Mouse (Mus musculus): ENCODE measurements around the gene Klhl22. TPM values are rescaled to one million over a fixed set of nuclear protein-coding genes. Genes with fewer than 3 reads are reported as not detected.

The Klhl22 gene
- polyA plus RNA-seq, 1 experiment from 2014 or later: 55.4 TPM

DNA sequence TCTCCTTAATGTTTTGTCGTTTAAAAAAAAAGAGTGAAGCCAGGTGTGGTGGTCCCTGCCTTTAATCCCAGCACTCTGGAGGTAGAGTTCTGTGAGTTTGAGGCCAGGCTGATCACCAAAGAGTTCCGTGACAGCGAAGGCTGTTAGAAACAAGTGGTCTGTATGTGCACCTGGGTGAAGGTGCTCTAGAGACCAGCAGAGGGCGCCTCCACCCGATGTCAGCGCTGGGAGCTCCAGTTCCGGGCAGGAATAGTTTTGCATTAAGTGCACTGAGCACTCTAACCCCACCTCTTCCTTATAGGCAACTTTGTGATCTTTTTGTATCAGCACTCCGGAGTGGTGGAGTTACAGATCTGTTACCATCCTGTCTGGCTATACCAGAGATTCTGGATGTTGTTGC, 1.2 kb downstream of the Klhl22 start:
- DNase-seq (ENCODE audit: low spot score): peak; percentile 80
- Histone ChIP-seq H3K4me3 (peak overlapping the region; percentile 79), H3K36me3 (peaks cover 21% of the 10 kb centered on the region), H3K4me1 (peaks cover 29% of the 10 kb centered on the region), H3K27me3 (ENCODE audit: insufficient read depth, poor library complexity, severe bottlenecking) (peaks cover 13% of the 10 kb centered on the region; the same call in 1 of the 2 replicates), H3K27ac (no peak overlapping the region), H3K9me3 (no peaks in the 10 kb centered on the region)
- 31% methylated on average over 8 of the region's 8 CpGs for WGBS

DNA sequence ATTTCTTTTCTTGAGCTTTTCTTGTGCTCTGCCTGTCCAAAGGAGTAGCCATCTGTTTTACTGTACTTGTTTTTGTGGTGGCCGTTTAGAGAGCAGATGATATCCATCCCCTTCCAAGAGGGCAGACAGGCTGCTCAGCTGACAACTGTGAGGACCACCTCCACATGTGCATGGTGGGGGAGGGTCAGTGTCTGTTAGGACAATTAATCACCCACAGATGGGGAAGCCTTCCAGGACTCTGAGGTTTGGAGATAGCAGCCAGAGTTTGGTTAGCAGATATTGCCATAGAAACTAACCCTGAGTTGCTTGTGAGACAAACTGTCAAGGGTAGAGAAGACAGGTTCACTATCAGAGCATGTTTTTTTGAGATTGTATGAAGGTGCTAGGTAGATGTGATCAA, 1.7 kb downstream of the Klhl22 start:
- no peak for DNase-seq (ENCODE audit: low spot score)
- H3K4me3 ChIP-seq: peak overlapping the region; percentile 79; the same call in 1 of the 2 replicates
- 50% methylated on average over 1 of the region's 1 CpGs for WGBS
- no peaks in the 10 kb centered on the region for H3K9me3 ChIP-seq
- H3K27me3 ChIP-seq (ENCODE audit: insufficient read depth, poor library complexity, severe bottlenecking): peaks cover 13% of the 10 kb centered on the region; the same call in 1 of the 2 replicates
- H3K27ac ChIP-seq: no peak overlapping the region
- H3K36me3 ChIP-seq: peaks cover 25% of the 10 kb centered on the region
- peaks cover 29% of the 10 kb centered on the region for H3K4me1 ChIP-seq

DNA sequence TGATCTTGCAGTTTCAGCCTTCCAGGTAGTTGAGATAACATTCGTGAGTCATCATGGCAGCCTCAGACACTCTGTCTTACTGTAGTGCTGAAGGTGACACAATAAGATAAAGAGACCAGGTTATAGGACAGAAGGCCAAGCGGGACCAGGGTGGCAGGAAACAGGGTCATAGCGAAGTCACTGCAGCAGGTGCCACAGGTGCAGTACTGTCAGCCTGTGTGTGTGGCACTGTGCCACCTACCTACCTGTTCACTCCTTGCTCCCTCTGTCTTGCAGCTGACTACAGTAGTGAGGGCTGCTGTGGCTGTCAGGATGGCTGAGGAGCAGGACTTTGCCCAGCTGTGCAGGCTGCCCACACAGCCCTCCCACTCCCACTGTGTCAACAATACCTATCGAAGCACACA, 4.7 kb downstream of the Klhl22 start:
- Histone ChIP-seq H3K4me1 (peaks cover 26% of the 10 kb centered on the region), H3K9me3 (no peaks in the 10 kb centered on the region), H3K27me3 (ENCODE audit: insufficient read depth, poor library complexity, severe bottlenecking) (no peaks in the 10 kb centered on the region), H3K27ac (no peak overlapping the region), H3K4me3 (no peak overlapping the region), H3K36me3 (peaks cover 53% of the 10 kb centered on the region)
- no peak for DNase-seq (ENCODE audit: low spot score)
- 72% methylated on average over 4 of the region's 4 CpGs for WGBS

DNA sequence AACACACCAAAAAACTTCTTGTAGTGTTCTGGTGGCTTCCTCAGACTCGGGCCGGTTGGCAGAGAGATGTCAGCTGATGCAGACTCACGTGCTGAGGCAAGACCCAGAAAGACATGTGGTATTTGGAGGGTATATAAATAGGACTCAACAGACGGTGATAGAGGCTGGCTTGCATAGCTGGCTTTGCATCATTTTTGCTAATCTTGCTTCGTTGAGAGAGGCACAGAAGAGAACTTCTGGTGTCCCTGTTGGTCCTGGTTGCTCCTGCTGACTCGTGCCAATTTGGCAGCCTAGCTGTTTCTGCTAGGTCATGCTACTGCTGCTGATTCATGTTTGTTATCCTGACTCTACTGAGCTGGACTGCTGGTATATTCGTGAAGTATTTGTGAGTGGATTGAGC, 9.4 kb downstream of the Klhl22 start:
- Histone ChIP-seq H3K4me1 (peaks cover 3% of the 10 kb centered on the region; the same call in 1 of the 2 replicates), H3K9me3 (no peaks in the 10 kb centered on the region), H3K4me3 (no peak overlapping the region), H3K27ac (no peak overlapping the region), H3K27me3 (ENCODE audit: insufficient read depth, poor library complexity, severe bottlenecking) (no peaks in the 10 kb centered on the region), H3K36me3 (peaks cover 73% of the 10 kb centered on the region)
- 59% methylated on average over 7 of the region's 7 CpGs for WGBS
- DNase-seq (ENCODE audit: low spot score): no peak

DNA sequence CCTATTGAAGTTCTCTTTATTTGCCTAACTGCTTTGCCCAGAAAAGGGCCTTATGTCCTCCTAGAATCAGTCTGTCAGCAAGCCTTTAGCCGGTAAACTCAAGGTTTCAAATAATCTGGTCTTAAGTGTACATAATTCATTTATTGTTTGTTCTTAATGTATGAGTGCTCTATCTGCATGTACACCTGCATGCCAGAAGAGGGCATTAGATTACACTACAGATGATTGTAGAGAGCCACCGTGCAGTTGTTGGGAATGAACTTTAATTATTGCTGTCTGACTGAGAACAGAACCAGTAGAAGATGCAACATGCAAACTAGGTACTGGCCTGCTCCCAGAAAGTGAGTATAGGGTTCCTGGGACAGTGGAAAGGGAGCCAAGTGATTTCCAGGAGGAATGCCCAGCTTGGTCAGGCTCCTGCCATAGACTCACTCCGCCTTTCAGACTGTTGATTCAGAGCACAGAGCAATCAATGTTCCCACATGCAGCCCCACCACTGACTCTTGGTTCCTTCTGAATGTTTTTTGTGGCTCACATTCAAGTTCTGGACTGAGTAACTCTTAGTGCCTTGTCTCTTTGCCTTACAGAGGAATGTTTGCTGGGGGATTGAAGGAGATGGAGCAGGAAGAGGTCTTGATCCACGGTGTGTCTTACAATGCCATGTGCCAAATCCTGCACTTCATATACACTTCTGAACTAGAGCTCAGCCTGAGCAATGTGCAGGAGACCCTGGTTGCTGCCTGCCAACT, 11.9 kb downstream of the Klhl22 start:
- Histone ChIP-seq H3K4me1 (no peaks in the 10 kb centered on the region), H3K27me3 (ENCODE audit: insufficient read depth, poor library complexity, severe bottlenecking) (no peaks in the 10 kb centered on the region), H3K4me3 (no peak overlapping the region), H3K27ac (no peak overlapping the region), H3K9me3 (no peaks in the 10 kb centered on the region), H3K36me3 (peaks cover 62% of the 10 kb centered on the region)
- DNase-seq (ENCODE audit: low spot score): no peak
- WGBS: 83% methylated on average over 4 of the region's 4 CpGs

DNA sequence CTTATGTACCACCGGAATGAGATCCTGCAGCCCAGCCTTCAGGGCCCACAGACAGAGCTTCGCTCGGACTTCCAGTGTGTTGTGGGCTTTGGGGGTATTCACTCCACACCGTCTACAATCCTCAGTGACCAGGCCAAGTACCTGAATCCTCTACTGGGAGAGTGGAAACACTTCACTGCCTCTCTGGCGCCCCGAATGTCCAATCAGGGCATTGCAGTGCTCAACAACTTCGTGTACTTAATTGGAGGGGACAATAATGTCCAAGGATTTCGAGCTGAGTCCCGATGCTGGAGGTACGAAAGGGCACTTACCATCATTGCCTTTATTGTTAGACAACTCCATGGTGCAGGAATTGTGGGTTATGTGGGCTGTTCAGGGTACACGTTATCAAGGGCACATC, 17.4 kb downstream of the Klhl22 start:
- WGBS: 61% methylated on average over 11 of the region's 11 CpGs
- Histone ChIP-seq H3K9me3 (no peaks in the 10 kb centered on the region), H3K4me1 (no peaks in the 10 kb centered on the region), H3K4me3 (no peak overlapping the region), H3K36me3 (peaks cover 57% of the 10 kb centered on the region), H3K27ac (no peak overlapping the region), H3K27me3 (ENCODE audit: insufficient read depth, poor library complexity, severe bottlenecking) (no peaks in the 10 kb centered on the region)
- DNase-seq (ENCODE audit: low spot score): no peak

DNA sequence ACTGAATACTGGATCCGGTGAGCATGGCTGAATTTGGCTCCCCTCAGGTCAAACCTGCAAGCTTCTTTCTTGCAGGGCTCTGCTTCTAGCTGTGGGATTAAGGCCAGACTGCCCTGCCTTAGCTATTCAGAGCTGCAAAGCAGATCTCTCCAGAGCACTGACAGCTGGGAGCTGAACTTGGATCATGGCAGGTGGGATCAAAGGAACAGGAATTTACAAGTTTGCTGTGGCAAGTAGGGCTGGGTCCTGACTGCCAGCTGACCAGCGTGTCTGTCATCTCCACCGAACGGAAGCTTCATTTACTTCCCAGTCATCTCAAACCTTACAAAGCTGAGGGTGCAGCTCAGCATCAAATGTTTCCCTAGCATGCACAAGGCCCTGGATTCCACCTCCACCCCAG, 18.8 kb downstream of the Klhl22 start:
- no peak overlapping the region for H3K27ac ChIP-seq
- no peaks in the 10 kb centered on the region for H3K27me3 ChIP-seq (ENCODE audit: insufficient read depth, poor library complexity, severe bottlenecking)
- 70% methylated on average over 4 of the region's 4 CpGs for WGBS
- no peaks in the 10 kb centered on the region for H3K4me1 ChIP-seq
- no peak for DNase-seq (ENCODE audit: low spot score)
- peaks cover 52% of the 10 kb centered on the region for H3K36me3 ChIP-seq
- no peak overlapping the region for H3K4me3 ChIP-seq
- H3K9me3 ChIP-seq: no peaks in the 10 kb centered on the region

DNA sequence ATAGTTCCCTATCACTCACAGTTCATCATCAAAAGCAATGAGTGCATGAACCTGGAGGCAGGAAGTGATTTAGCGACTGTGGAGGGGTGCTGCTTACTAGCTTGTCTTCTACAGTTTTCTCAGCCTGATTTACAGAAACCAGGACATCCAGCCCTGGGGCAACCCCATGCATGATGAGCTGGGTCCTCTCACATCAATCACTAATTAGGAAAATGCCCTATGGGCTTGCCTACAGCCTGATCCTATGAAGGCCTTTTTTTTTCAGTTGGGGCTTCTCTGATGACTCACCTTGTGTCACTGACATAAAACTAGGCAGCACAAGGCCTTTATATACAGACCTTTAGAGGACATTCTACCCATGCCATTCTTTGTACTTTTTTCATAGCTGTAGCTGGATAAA, 20.3 kb downstream of the Klhl22 start:
- WGBS: 67% methylated on average over 1 of the region's 1 CpGs
- Histone ChIP-seq H3K4me1 (no peaks in the 10 kb centered on the region), H3K9me3 (no peaks in the 10 kb centered on the region), H3K36me3 (peaks cover 67% of the 10 kb centered on the region), H3K27ac (no peak overlapping the region), H3K27me3 (ENCODE audit: insufficient read depth, poor library complexity, severe bottlenecking) (no peaks in the 10 kb centered on the region), H3K4me3 (no peak overlapping the region)
- DNase-seq (ENCODE audit: low spot score): no peak

DNA sequence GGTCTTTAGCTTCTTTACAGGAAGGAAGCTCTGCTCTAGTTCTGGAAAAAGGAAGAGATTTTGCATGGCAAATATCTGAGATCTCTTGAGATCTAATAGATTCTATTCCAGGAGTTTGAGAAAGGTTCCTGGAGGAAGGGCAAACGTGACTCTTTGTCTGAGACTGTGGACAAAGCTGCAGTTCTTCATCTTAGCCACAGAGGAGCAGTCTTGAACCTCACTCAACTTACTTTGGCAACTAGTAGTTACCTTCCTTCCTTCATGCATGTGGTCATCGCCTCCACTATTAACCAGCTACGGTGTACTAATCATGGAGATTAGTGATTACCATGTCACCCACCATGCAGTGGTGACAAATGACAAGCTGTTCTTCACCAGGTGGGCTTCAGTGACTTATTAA, 25.9 kb downstream of the Klhl22 start:
- Histone ChIP-seq H3K4me1 (no peaks in the 10 kb centered on the region), H3K27me3 (ENCODE audit: insufficient read depth, poor library complexity, severe bottlenecking) (no peaks in the 10 kb centered on the region), H3K9me3 (no peaks in the 10 kb centered on the region), H3K36me3 (peaks cover 80% of the 10 kb centered on the region), H3K4me3 (no peak overlapping the region), H3K27ac (no peak overlapping the region)
- no peak for DNase-seq (ENCODE audit: low spot score)
- WGBS: 67% methylated on average over 3 of the region's 3 CpGs

DNA sequence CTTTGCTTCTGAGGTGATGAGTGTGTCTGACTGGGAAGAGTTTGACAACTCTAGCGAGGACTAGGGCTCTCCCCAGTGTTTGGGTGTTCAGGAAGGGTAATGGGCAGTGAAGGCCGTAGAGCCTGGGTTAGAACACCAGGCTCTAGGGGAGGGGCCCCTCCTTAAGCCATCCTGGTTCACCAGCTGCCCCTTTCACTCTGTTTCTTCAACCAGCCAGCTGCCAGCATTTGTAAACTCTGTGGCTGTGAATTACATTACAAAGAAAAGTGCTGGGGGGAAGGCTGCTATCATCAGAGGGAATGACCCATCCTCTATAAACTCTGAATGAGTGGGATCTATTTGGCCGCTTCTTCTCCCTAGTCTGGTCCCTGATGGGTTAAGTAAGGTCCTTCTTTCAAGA, 33.3 kb downstream of the Klhl22 start:
- H3K27ac ChIP-seq: no peak overlapping the region
- WGBS: 71% methylated on average over 3 of the region's 3 CpGs
- H3K27me3 ChIP-seq (ENCODE audit: insufficient read depth, poor library complexity, severe bottlenecking): peaks cover 33% of the 10 kb centered on the region
- no peaks in the 10 kb centered on the region for H3K9me3 ChIP-seq
- H3K4me1 ChIP-seq: peaks cover 22% of the 10 kb centered on the region
- H3K4me3 ChIP-seq: no peak overlapping the region
- peaks cover 56% of the 10 kb centered on the region for H3K36me3 ChIP-seq
- no peak for DNase-seq (ENCODE audit: low spot score)

DNA sequence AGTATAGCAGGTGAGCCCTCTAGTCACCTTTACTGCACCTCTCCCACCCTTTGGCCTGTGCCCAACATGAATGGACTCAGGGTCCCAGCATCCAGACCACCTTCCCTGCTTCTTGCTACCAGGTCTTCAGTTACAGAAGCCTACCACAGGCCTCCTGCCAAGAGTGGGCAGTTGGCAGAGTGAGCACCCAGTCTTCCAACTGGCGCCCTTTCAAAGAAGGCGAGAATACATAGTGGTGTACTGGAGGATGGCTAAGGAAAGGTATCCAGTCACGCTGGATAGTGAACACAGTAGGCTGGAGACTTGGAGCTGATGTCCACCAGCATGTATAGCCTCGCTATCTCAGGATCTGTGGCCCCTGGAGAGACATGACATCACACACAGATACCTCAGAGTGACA, 34.6 kb downstream of the Klhl22 start:
- 84% methylated on average over 4 of the region's 4 CpGs for WGBS
- Histone ChIP-seq H3K36me3 (peaks cover 43% of the 10 kb centered on the region), H3K4me1 (peaks cover 34% of the 10 kb centered on the region), H3K27me3 (ENCODE audit: insufficient read depth, poor library complexity, severe bottlenecking) (peaks cover 47% of the 10 kb centered on the region), H3K27ac (no peak overlapping the region), H3K4me3 (no peak overlapping the region), H3K9me3 (no peaks in the 10 kb centered on the region)
- no peak for DNase-seq (ENCODE audit: low spot score)

DNA sequence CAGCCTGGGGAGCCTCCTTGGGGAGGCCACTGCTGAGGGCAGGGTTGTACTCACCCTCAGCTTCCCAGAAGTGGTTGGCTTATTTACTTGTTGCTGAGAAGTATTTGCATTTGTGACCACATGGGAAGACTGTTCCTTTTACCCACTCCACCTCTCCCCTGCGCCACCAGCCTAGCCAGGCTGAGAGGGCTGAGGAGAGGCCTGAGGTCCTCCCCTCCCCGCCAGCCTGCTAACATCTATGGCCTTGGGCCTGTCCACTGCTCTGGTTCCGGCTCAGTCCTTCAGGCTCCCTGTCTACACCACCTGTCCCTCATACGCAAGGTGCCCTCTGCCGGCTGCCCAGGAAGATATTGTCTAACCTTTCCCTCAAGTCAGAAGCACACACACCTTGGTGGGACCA, 36.2 kb downstream of the Klhl22 start:
- 63% methylated on average over 5 of the region's 5 CpGs for WGBS
- Histone ChIP-seq H3K27ac (no peak overlapping the region), H3K4me3 (no peak overlapping the region), H3K4me1 (peaks cover 50% of the 10 kb centered on the region), H3K27me3 (ENCODE audit: insufficient read depth, poor library complexity, severe bottlenecking) (peaks cover 63% of the 10 kb centered on the region), H3K36me3 (peaks cover 28% of the 10 kb centered on the region), H3K9me3 (no peaks in the 10 kb centered on the region)
- DNase-seq (ENCODE audit: low spot score): no peak

DNA sequence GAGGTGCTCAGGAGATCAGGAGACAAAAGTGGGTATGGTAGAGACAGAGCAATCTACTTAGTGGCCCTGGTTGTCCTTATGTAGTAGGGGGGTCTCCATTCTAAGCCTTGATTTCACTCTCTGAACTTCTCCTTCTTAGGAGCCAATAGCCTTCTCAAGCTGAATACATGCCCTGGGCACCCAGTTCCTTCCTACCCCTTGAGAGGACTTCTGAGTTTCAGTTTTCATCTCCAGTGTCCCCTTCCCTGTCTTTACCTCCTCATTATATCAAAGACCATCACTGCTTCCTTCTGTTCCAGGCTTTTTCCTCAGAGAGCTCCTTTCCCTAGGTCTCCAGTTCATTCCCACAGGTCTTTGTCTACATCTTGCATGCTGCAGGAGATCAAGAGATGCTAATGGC, 37.1 kb downstream of the Klhl22 start:
- Histone ChIP-seq H3K27me3 (ENCODE audit: insufficient read depth, poor library complexity, severe bottlenecking) (peaks cover 71% of the 10 kb centered on the region), H3K36me3 (peaks cover 23% of the 10 kb centered on the region), H3K4me1 (peaks cover 52% of the 10 kb centered on the region), H3K27ac (peak overlapping the region; percentile 95), H3K9me3 (no peaks in the 10 kb centered on the region), H3K4me3 (peak overlapping the region; percentile 74)
- DNase-seq (ENCODE audit: low spot score): no peak

All from heart, embryonic 10.5 days (tissue).